Mouse (Mus musculus) E14TG2a.4 (cell line): ENCODE measurements around the gene Ephx1.

Experiments
- CTCF ChIP-seq: conservative IDR thresholded peaks from 2 replicates; pipeline ENCODE4 v1.5.1; 2014; ENCODE audit warnings: low read length
- NANOG ChIP-seq: IDR thresholded peaks from 2 replicates; pipeline ENCODE4 v1.6.1; 2014; ENCODE audit warnings: borderline replicate concordance, low read length, mixed read lengths

- TF ChIP-seq CTCF (no peak), NANOG (no peak)
Observed at GRCm38 (mm10) chr1:181052898-181053297, 32.2 kb upstream of the Ephx1 start.
